Mouse (Mus musculus) adrenal gland, adult 10 weeks (tissue): Measurements from ENCODE around the gene Tenm4. TPM values are rescaled to one million over a fixed set of nuclear protein-coding genes. Genes with fewer than 3 reads are reported as not detected.

ENCODE experiments used
- polyA plus RNA-seq: library from polyadenylated mRNA; stranded (reverse); fragments of 350-450 nt; fragmentation: Illumina TruSeq; extraction: RNeasy Lipid Tissue Mini Kit (QIAGEN cat#74804); gene quantifications from one replicate; pipeline ENCODE4 v1.2.3, GENCODE M21; 2014; ENCODE audit warnings: low read depth, low replicate concordance

The Tenm4 gene
- 2.4 TPM for polyA plus RNA-seq

DNA sequence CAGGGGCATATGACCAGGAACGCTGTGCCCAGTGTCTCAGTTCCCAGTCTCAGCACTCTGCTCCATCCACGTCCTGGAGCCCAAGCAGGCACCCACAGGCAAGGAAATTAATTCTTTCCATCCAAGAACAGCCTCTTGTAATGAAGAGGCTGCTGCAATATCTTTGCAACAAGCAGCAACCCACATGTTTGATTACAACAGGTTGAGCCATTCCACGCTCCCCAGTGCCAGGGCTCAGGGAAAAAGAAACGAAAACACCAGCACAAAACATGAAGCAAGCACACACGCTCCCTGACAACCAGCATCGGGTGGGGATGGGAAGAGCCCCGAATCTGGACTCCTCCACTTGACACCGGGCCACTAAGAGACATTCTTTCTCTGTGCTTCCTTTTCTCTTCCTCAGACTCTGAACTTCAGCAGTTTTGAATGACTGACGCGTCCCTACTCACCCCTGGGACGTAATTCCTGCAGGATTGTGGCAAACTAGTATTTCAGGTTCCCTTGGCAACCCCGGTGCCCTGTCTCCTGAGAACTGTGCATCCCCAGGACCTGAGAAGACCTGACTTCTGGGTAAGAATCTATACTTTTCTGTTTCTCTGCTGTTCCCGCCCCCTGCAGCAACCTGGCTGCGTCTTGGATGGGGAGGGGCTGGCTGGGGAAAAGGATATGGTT, at the start of gene Tenm4:
TSS of gene Tenm4 (plus strand) at position 323 of the 672 bp plus-strand sequence.

DNA sequence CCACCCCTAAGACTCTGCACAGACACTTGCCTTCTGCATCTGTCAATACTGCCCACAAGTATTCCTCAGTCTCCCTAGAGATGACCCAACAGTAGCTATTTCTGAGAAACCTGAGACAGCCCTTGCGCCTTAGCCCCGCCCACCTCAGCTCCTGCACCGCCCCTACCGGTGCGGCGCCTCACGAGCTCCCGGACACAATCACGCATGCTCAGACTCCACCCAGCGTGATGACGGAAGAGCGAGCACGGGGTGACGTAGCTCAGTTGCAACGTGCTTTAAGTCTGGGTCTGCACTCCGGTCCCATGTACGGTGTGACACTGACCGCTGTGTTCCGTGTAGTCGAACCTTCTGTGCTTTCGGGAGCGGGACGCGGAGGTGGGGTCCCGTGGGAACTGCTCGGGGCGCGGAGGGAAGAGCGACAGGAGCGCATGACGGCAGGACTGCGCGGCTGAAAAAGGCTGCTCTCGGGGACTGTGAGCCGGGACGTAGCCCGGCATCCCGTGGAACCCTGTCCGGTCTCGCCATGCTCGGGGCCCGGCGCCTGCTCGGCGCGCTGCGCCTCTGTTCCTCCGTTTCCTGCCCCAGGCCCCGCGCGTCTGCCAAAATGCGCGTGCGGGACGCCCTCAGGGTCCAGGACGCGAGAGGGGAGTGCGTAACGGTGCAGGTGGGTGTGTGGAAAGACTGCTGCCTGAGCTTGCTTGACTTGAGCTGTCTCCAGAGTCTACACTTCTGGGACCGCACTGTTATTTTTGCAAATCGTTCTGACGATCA, 780.4 kb downstream of the Tenm4 start, which contains the start of gene Nars2:
TSS of gene Nars2 (plus strand) at position 225 of the 771 bp plus-strand sequence.

